Mouse (Mus musculus): ENCODE measurements at regions not wholly inside any gene's neighbourhood (a gene's known extent, or its start where the extent isn't known, plus 50 kb on each side); places are given as distances from the start of the nearest gene placed in this dataset.

DNA sequence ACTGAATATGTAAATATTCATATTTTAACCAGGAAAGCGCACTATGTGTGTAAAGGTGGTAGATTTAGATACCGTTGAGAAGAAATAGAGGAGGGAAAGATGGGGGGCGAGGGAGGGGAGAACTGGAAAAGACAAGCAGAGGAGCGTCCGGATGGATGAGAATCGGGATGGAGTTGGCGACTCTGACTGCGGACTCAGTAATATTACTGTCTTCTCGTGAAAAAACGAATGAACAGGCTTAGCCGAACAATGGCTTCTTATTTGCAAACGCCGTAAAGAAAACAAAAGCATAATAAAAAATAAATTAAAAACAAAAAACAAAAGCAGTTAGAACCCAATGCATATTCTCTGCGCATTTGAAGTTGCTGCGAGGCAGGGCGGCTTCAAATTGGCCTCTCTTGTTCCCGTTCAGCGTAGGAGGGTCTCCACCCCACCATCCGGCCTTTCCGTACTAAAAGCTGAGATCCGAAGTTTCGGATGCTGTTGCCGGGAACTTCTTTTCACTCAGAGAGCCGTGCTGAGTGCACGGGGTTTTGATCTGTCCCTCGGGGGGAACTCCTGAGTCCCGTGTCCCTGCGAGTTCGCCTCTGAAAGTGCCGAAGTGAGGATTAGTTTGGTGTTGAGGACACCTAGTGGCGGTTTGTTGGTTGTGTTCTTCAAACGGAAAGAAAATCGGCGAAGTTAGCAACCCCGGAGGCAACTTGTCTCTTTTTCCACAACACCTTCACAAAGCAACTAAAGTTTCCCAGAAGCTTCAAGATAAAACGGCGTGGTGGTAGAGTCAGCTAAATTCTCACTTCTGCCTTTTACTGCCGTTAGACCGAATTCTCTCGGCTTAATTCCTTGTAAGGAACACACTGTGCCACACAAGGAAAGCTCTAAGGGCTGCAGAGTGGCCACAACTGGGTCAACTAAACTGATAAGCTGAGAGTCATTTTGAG, 154.7 kb upstream of the Dmrta1 start:
- Histone ChIP-seq H3K27ac (no peak overlapping the region), H3K9ac (peak overlapping the region; percentile 45; the same call in 1 of the 2 replicates)

GRCm38 (mm10) chr4:89523423-89524259, 155.6 kb upstream of the Dmrta1 start:
- H3K27me3 ChIP-seq, result peaks cover 19% of the 10 kb centered on the region
- H3K9ac ChIP-seq, result 0 out of 2 replicates have a peak overlapping the region, but pooled peaks have one; percentile 45
- H3K27ac ChIP-seq, result no peak overlapping the region
- peak overlapping the region; percentile 65 for H3K4me2 ChIP-seq (replicated peaks)
- H3K36me3 ChIP-seq, result no peaks in the 10 kb centered on the region
- no peaks in the 10 kb centered on the region; the same call in 1 of the 2 replicates for H3K4me1 ChIP-seq
- peak overlapping the region; percentile 47; the same call in 1 of the 2 replicates for H3K4me3 ChIP-seq
- 8% methylated on average over 10 of the region's 10 CpGs for WGBS
- ATAC-seq (ENCODE audit: insufficient number of reproducible peaks, insufficient read depth, low FRiP score, low TSS enrichment), result no peak
- no peaks in the 10 kb centered on the region for H3K9me3 ChIP-seq

More for the DNA sequence above, 154.7 kb upstream of the Dmrta1 start:
- ATAC-seq (ENCODE audit: insufficient number of reproducible peaks, insufficient read depth, low FRiP score, low TSS enrichment), result 0 out of 2 replicates have a peak, but pooled peaks have one; percentile 41
- Histone ChIP-seq H3K4me2 (replicated peaks) (peak overlapping the region; percentile 65), H3K4me3 (peak overlapping the region; percentile 47), H3K36me3 (no peaks in the 10 kb centered on the region), H3K4me1 (no peaks in the 10 kb centered on the region; the same call in 1 of the 2 replicates), H3K27me3 (peaks cover 21% of the 10 kb centered on the region), H3K9me3 (no peaks in the 10 kb centered on the region)
- 2% methylated on average over 40 of the region's 40 CpGs for WGBS

GRCm38 (mm10) chr4:89518027-89518426, 161.2 kb upstream of the Dmrta1 start:
- Histone ChIP-seq H3K27ac (no peak overlapping the region), H3K27me3 (peaks cover 7% of the 10 kb centered on the region; the same call in 1 of the 2 replicates), H3K9ac (no peak overlapping the region), H3K4me1 (peaks cover 6% of the 10 kb centered on the region; the same call in 1 of the 2 replicates), H3K4me2 (replicated peaks) (no peak overlapping the region), H3K9me3 (no peaks in the 10 kb centered on the region), H3K4me3 (no peak overlapping the region), H3K36me3 (no peaks in the 10 kb centered on the region)
- 85% methylated on average over 3 of the region's 3 CpGs for WGBS
- ATAC-seq (ENCODE audit: insufficient number of reproducible peaks, insufficient read depth, low FRiP score, low TSS enrichment), result no peak

GRCm38 (mm10) chr4:89515823-89516411, 163.3 kb upstream of the Dmrta1 start:
- H3K4me1 ChIP-seq, result peaks cover 6% of the 10 kb centered on the region; the same call in 1 of the 2 replicates
- ATAC-seq (ENCODE audit: insufficient number of reproducible peaks, insufficient read depth, low FRiP score, low TSS enrichment), result no peak
- no peaks in the 10 kb centered on the region for H3K9me3 ChIP-seq
- 0 out of 2 replicates have a peak, but pooled peaks cover 2% of the 10 kb centered on the region for H3K27me3 ChIP-seq
- no peaks in the 10 kb centered on the region for H3K36me3 ChIP-seq
- H3K4me3 ChIP-seq, result no peak overlapping the region
- H3K4me2 ChIP-seq (replicated peaks), result no peak overlapping the region
- 38% methylated on average over 7 of the region's 7 CpGs for WGBS
- H3K9ac ChIP-seq, result no peak overlapping the region
- no peak overlapping the region for H3K27ac ChIP-seq

GRCm38 (mm10) chr4:89514981-89515380, 164.3 kb upstream of the Dmrta1 start:
- Histone ChIP-seq H3K4me1 (peaks cover 6% of the 10 kb centered on the region; the same call in 1 of the 2 replicates), H3K4me3 (no peak overlapping the region), H3K27me3 (no peaks in the 10 kb centered on the region), H3K9me3 (no peaks in the 10 kb centered on the region), H3K36me3 (no peaks in the 10 kb centered on the region), H3K4me2 (replicated peaks) (no peak overlapping the region), H3K27ac (no peak overlapping the region), H3K9ac (no peak overlapping the region)
- ATAC-seq (ENCODE audit: insufficient number of reproducible peaks, insufficient read depth, low FRiP score, low TSS enrichment), result no peak
- 82% methylated on average over 7 of the region's 7 CpGs for WGBS

GRCm38 (mm10) chr4:89510593-89510992, 168.6 kb upstream of the Dmrta1 start:
- H3K4me2 ChIP-seq (replicated peaks), result no peak overlapping the region
- WGBS, result 85% methylated on average over 5 of the region's 5 CpGs
- ATAC-seq (ENCODE audit: insufficient number of reproducible peaks, insufficient read depth, low FRiP score, low TSS enrichment), result no peak
- H3K9ac ChIP-seq, result no peak overlapping the region
- H3K4me3 ChIP-seq, result no peak overlapping the region
- H3K9me3 ChIP-seq, result no peaks in the 10 kb centered on the region
- H3K4me1 ChIP-seq, result peaks cover 5% of the 10 kb centered on the region; the same call in 1 of the 2 replicates
- H3K27ac ChIP-seq, result no peak overlapping the region
- H3K27me3 ChIP-seq, result no peaks in the 10 kb centered on the region
- no peaks in the 10 kb centered on the region for H3K36me3 ChIP-seq

- ATAC-seq (ENCODE audit: insufficient number of reproducible peaks, insufficient read depth, low FRiP score, low TSS enrichment), result no peak
- peaks cover 5% of the 10 kb centered on the region; the same call in 1 of the 2 replicates for H3K4me1 ChIP-seq
- H3K9ac ChIP-seq, result no peak overlapping the region
- H3K4me2 ChIP-seq (replicated peaks), result no peak overlapping the region
- 84% methylated on average over 13 of the region's 13 CpGs for WGBS
- H3K9me3 ChIP-seq, result no peaks in the 10 kb centered on the region
- no peaks in the 10 kb centered on the region for H3K27me3 ChIP-seq
- no peaks in the 10 kb centered on the region for H3K36me3 ChIP-seq
- no peak overlapping the region for H3K4me3 ChIP-seq
- no peak overlapping the region for H3K27ac ChIP-seq
Observed at GRCm38 (mm10) chr4:89509655-89510391, 169.4 kb upstream of the Dmrta1 start.

DNA sequence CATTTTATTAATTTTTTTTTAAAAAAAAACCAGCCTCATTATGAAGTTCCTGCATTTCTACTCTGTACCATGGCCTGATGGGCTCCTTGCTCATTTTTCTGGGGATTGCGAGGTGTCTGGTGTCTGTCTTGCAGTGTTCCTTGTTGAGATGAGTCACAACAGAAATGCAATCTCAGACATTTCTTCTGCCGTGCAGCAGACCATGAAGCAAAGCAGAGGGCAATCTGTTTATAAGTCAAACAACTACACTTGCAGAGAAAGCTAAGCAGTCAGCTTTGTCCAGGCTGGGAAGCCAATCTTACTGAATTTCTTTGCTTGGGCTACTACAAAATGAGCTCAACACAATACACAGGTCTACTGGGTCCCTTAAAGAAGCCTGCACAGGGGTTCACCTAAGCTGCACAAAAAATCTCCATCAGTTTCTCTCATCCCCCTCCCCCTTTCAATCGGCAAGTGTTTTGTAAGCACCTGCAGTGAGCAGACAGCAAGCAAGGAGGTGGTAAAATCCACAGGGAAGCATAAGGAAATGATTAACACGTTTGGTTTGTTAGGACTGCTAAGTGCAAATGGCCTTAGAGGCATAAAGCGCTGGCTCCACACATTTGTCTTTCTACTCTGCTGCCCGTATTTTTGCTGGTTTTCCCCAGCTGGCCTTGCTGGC, 171.0 kb upstream of the Dmrta1 start:
- Histone ChIP-seq H3K27ac (no peak overlapping the region), H3K4me1 (peaks cover 5% of the 10 kb centered on the region; the same call in 1 of the 2 replicates), H3K9me3 (no peaks in the 10 kb centered on the region), H3K36me3 (no peaks in the 10 kb centered on the region), H3K4me3 (no peak overlapping the region), H3K9ac (no peak overlapping the region), H3K27me3 (no peaks in the 10 kb centered on the region), H3K4me2 (replicated peaks) (no peak overlapping the region)
- 40% methylated on average over 6 of the region's 6 CpGs for WGBS
- ATAC-seq (ENCODE audit: insufficient number of reproducible peaks, insufficient read depth, low FRiP score, low TSS enrichment), result no peak

- ATAC-seq (ENCODE audit: insufficient number of reproducible peaks, insufficient read depth, low FRiP score, low TSS enrichment), result no peak
- H3K9me3 ChIP-seq, result no peaks in the 10 kb centered on the region
- H3K9ac ChIP-seq, result no peak overlapping the region
- 16% methylated on average over 6 of the region's 6 CpGs for WGBS
- H3K27ac ChIP-seq, result no peak overlapping the region
- no peaks in the 10 kb centered on the region for H3K36me3 ChIP-seq
- peaks cover 5% of the 10 kb centered on the region; the same call in 1 of the 2 replicates for H3K4me1 ChIP-seq
- no peaks in the 10 kb centered on the region for H3K27me3 ChIP-seq
- H3K4me2 ChIP-seq (replicated peaks), result no peak overlapping the region
- H3K4me3 ChIP-seq, result no peak overlapping the region
Observed at GRCm38 (mm10) chr4:89505368-89505819, 173.8 kb upstream of the Dmrta1 start.

DNA sequence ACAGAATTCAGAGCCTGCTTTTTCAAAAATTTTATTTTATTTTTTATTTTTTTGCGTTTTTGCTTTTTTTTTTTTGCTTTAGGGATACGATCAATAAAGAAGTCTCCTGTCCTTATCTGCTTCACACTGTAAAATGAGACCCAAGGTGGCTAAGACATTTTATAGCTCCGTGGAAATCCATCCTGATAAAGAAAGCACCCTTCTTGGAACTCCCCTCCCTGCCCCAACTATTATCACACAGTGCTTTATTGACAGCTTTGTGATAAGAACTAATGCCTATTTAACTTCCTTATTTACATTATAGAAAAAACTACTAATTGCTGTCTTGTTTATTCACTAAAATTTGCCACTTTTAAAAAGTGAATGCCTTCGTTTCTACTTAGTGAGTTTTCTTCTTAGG, 179.0 kb upstream of the Dmrta1 start:
- H3K36me3 ChIP-seq, result no peaks in the 10 kb centered on the region
- 72% methylated on average over 4 of the region's 4 CpGs for WGBS
- H3K4me2 ChIP-seq (replicated peaks), result no peak overlapping the region
- H3K4me1 ChIP-seq, result no peaks in the 10 kb centered on the region
- no peak for ATAC-seq (ENCODE audit: insufficient number of reproducible peaks, insufficient read depth, low FRiP score, low TSS enrichment)
- no peak overlapping the region for H3K4me3 ChIP-seq
- H3K9ac ChIP-seq, result no peak overlapping the region
- H3K27ac ChIP-seq, result no peak overlapping the region
- H3K9me3 ChIP-seq, result no peaks in the 10 kb centered on the region
- H3K27me3 ChIP-seq, result no peaks in the 10 kb centered on the region
